Mouse (Mus musculus) hematopoietic stem cell, adult 5-6 weeks (primary cell): Measurements from ENCODE around the gene Sec13. TPM values are rescaled to one million over a fixed set of nuclear protein-coding genes. Genes with fewer than 3 reads are reported as not detected.
A peak's percentile ranks its signal among the peaks of the same experiment; 100 is the strongest.

Source experiments
- ATAC-seq, 2 experiments: fragments of 125-278 bp in 1 of 2; replicated peaks in 1 of 2; 2 replicates each; pipeline ENCODE4 v1.8.0; 2016 to 2017; ENCODE audit warnings: inconsistent platforms in 2 of 2, mild to moderate bottlenecking in 2 of 2, moderate number of reproducible peaks in 2 of 2, low read depth in 1 of 2, moderate TSS enrichment in 1 of 2; ENCODE audit not compliant: low FRiP score in 2 of 2, poor library complexity in 2 of 2, severe bottlenecking in 2 of 2, insufficient read depth in 1 of 2, low TSS enrichment in 1 of 2
- total RNA-seq: library from RNA; stranded (forward); fragments of 172-1452, 232-1000 nt; gene quantifications from 2 replicates; pipeline ENCODE4 v1.2.3, GENCODE M21; 2017

Gene Sec13
- total RNA-seq, 1 experiment from 2014 or later, result 88.1 TPM

DNA sequence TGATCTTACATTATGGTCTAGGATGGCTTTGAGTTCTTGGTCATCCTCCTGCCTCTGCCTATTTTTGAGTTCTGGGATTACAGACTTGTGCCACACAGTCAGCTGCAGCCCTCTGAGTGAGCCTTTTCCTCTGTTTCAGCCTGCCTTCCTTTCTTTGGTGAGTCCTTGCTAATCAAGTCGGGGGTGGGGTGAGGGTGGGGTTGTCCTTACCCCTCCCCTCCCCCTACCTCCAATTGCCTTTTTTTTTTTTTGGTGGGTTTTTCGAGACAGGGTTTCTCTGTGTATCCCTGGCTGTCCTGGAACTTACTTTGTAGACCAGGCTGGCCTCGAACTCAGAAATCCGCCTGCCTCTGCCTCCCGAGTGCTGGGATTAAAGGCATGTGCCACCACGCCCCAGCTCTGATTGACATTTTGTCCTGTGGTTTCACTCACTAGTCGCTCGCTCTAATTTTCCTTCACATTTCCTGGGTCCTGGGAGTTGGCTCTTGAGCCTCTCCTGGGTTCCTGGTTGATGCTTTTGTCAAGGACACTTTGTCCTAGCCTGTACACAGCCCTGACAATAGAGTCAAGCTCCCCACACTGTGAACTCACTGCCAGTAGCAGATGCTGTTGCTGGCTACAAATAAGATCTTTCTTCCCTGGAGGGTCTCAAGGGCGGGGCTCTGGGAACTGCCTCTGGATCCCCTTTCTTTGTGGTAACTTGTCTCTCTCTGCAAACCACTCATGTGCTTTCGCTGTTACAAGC lies 57.3 kb downstream of the Sec13 start:
- ATAC-seq, result no peak

DNA sequence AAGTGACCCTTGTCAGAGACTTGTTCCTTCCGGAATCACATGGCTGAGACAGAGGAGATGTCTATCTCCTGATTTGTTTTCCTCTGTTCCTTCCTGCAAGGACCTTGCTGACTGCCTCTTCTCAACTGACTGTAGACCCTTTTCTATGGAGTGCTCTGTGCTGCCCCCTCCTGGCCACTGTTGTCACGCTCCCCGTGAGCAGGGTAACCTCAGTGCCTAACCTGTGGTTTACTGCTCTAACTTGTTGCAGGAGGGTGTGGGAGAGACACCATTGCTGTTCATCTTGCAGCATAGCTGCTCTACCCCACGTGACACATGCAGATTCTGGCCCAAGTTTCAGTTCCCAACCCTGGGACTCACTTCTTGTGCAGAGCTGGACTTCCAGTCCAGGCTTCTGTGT lies 59.3 kb downstream of the Sec13 start:
- ATAC-seq, result peak; percentile 92 to 94

DNA sequence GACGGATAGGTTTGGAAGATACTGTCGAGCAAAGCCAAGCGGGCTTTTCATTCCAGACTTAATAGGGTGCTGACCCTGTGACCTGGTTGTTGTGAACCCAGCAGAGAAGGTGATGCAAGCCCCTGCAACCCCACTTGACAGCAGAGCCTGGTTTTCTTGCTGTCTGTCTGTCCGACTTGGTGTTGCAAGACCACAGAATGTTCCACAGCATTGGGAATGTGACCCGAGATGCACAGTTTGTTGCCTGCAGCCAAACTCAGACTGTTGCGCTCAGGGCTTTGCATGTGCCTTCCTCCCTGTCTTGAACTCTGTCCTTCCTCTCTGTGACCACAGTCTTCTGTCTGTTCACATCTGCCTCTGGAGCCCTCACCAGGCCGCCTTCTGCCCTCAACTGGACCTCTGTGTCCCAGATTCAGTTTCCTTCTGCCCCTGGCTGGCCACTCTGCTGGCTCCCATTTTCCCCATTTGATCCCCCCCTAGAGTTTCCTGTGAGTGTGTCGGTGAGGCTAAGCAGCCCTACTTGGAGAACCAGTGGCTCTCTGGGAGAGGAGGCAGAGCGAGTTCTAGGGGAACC lies 60.5 kb downstream of the Sec13 start:
- ATAC-seq, result no peak

DNA sequence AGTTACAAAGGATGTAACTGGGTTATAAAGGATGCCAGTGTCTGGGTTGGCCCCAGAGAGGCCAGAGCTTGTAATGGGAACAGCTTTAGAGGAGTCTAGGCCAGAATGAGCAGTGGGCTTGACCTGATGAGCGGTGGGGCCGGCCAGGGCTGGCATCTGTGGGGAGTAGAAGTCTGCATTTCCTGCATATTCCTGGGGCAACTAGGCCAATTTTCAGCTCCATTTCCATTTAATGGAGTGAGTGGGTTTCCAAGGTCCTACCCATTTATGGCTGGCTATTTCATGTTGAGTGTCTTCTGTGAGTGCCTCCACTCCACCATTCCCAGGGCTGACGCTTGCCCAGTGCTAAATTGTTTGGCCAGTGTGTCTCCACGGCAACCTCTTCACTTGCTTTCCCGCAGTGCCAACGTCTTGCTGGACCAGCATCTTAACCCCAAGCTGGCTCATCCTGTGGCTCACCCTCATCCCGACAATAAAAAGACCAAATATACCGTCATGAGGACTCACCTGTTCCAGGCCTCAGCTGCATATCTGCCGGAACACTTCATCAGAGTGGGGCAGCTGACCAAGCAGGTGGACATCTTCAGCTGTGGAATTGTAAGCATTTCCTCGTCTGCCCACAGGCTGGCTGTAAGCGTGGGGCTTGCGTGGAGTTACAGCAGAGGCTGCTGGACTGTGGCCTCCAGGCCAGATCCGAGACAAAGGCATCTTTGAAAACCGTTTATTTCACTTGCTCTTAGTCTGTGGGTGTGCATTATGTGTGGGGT lies 62.1 kb downstream of the Sec13 start:
- ATAC-seq, result no peak

Other genes with a start within 250 kb of the Sec13 start
- gene Prrt3, start 238.8 kb downstream of the Sec13 start, total RNA-seq, result not detected in 2 replicates
- gene Emc3, start 209.1 kb downstream of the Sec13 start, total RNA-seq, result 31.2 and 37.1 TPM in 2 replicates
- 22.0 and 25.4 TPM in 2 replicates for gene Fancd2, start 209.1 kb downstream of the Sec13 start, total RNA-seq
- gene Fancd2os, start 140.0 kb downstream of the Sec13 start, total RNA-seq, result not detected in 2 replicates
- gene Brk1, start 136.0 kb downstream of the Sec13 start, total RNA-seq, result 104 and 118 TPM in 2 replicates
- 13.5 and 18.6 TPM in 2 replicates for gene Vhl, start 116.8 kb downstream of the Sec13 start, total RNA-seq
- 20.7 and 30.8 TPM in 2 replicates for gene Irak2, start 102.3 kb downstream of the Sec13 start, total RNA-seq
- 120 and 137 TPM in 2 replicates for gene Tatdn2, start 43.7 kb downstream of the Sec13 start, total RNA-seq
- not detected in 2 replicates for gene Ghrl, start 20.9 kb downstream of the Sec13 start, total RNA-seq